Mouse (Mus musculus) liver, adult (tissue): ENCODE results near the gene Stard13.
A peak's percentile ranks its signal among the peaks of the same experiment; 100 is the strongest.

Experiments
- GATA4 ChIP-seq: IDR thresholded peaks from 2 replicates; pipeline ENCODE4 v1.6.1; 2014; ENCODE audit warnings: mild to moderate bottlenecking, low read length; ENCODE audit not compliant: insufficient replicate concordance

The Stard13 gene

GRCm38 (mm10) chr5:151233400-151234031 is at the start of gene Stard13:
Gene Stard13, minus strand, starts transcription at chr5:151233836.
- TF ChIP-seq GATA4: 0 out of 2 replicates have a peak, but pooled peaks have one; percentile 8

GRCm38 (mm10) chr5:151279531-151279930 is 45.9 kb upstream of the Stard13 start:
- no peak for TF ChIP-seq GATA4

GRCm38 (mm10) chr5:151277927-151278326 is 44.3 kb upstream of the Stard13 start:
- no peak for TF ChIP-seq GATA4

GRCm38 (mm10) chr5:151275986-151276385 is 42.4 kb upstream of the Stard13 start:
- TF ChIP-seq GATA4: no peak

GRCm38 (mm10) chr5:151274265-151274664 is 40.6 kb upstream of the Stard13 start:
- TF ChIP-seq GATA4: no peak

- TF ChIP-seq GATA4: 0 out of 2 replicates have a peak, but pooled peaks have one; percentile 8
Observed at GRCm38 (mm10) chr5:151270815-151271214, 37.2 kb upstream of the Stard13 start.

- no peak for TF ChIP-seq GATA4
Observed at GRCm38 (mm10) chr5:151266896-151267634, 33.4 kb upstream of the Stard13 start.

- TF ChIP-seq GATA4: no peak
Observed at GRCm38 (mm10) chr5:151261558-151261957, 27.9 kb upstream of the Stard13 start.

GRCm38 (mm10) chr5:151252213-151252612 is 18.6 kb upstream of the Stard13 start:
- TF ChIP-seq GATA4: no peak

- TF ChIP-seq GATA4: no peak
Observed at GRCm38 (mm10) chr5:151251656-151252055, 18.0 kb upstream of the Stard13 start.

- no peak for TF ChIP-seq GATA4
Observed at GRCm38 (mm10) chr5:151248671-151249620, 15.3 kb upstream of the Stard13 start.

- no peak for TF ChIP-seq GATA4
Observed at GRCm38 (mm10) chr5:151248084-151248483, 14.4 kb upstream of the Stard13 start.

GRCm38 (mm10) chr5:151247115-151247875 is 13.7 kb upstream of the Stard13 start:
- TF ChIP-seq GATA4: no peak

- no peak for TF ChIP-seq GATA4
Observed at GRCm38 (mm10) chr5:151246287-151246686, 12.7 kb upstream of the Stard13 start.

GRCm38 (mm10) chr5:151245571-151245970 is 11.9 kb upstream of the Stard13 start:
- no peak for TF ChIP-seq GATA4

GRCm38 (mm10) chr5:151238730-151239129 is 5.1 kb upstream of the Stard13 start:
- no peak for TF ChIP-seq GATA4
